Mouse (Mus musculus) liver, embryonic 14.5 days (tissue): ENCODE results near the gene Polk.

ENCODE experiments used
- CTCF ChIP-seq: IDR thresholded peaks from 2 replicates; pipeline ENCODE4 v1.5.1; 2016; ENCODE audit warnings: antibody characterized with exemption, low read depth, control low read depth
- EP300 ChIP-seq: IDR thresholded peaks from 2 replicates; pipeline ENCODE4 v1.6.1; 2016; ENCODE audit warnings: antibody characterized with exemption, low read depth

GRCm38 (mm10) chr13:96457566-96457965 lies 84.8 kb downstream of the Polk start:
- TF ChIP-seq CTCF = no peak
- no peak for TF ChIP-seq EP300
